Comparison of ENCODE assay signal across 8 mouse cellular contexts in the genomic region with DNA sequence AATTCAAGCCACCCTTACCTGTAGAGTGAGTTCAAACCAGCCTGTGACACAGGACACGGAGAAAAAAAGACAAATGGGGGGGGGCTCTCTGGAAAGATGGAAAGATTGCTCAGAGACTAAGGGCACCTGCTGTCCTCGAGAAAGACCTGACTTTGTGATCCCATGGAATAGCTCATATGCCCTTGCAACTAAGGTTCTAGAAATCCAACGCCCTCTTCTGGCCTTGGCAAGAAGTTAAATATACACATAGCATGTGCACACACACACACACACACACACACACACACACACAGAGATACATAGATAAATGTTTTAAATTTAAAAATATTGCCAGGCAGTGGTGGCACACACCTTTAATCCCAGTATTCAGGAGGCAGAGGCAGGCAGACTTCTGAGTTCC. TPM values are rescaled to one million over a fixed set of nuclear protein-coding genes. Genes with fewer than 3 reads are reported as not detected.
DNase-seq lines count a peak whose midpoint lies in the region; ATAC-seq and TF ChIP-seq lines count a peak whose summit lies in the region.

No protein-coding gene starts in this region.

- intact Hi-C loops in heart, postnatal 36 days (cut with DNase I) = no loop called here

- H3K27me3 ChIP-seq in heart, embryonic 14.5 days (ENCODE audit: control insufficient read depth, insufficient read depth, low read length) = no peaks in the 10 kb centered on the region
- no peaks in the 10 kb centered on the region for H3K27me3 ChIP-seq in hindbrain, embryonic 15.5 days
- peaks cover 3% of the 10 kb centered on the region; the same call in 1 of the 2 replicates for H3K27me3 ChIP-seq in midbrain, embryonic 15.5 days (replicated peaks)

- WGBS in heart, embryonic 14.5 days = 44% methylated on average over 3 of the region's 3 CpGs
- 42% methylated on average over 3 of the region's 3 CpGs for WGBS in hindbrain, embryonic 15.5 days
- 41% methylated on average over 3 of the region's 3 CpGs for WGBS in midbrain, embryonic 15.5 days

- peaks cover 0 to 9% of the 10 kb centered on the region in 2 experiments; a peak in 3 of 4 replicates for H3K4me1 ChIP-seq in heart, embryonic 14.5 days (ENCODE audit: control insufficient read depth in 2 of 2, insufficient read depth in 2 of 2, low read length in 2 of 2)
- peaks cover 0 to 5% of the 10 kb centered on the region in 2 experiments; a peak in 1 of 4 replicates for H3K4me1 ChIP-seq in ES-E14 (ENCODE audit: control insufficient read depth in 2 of 2, insufficient read depth in 2 of 2, low read length in 2 of 2, poor library complexity in 1 of 2)
- H3K4me1 ChIP-seq in hindbrain, embryonic 15.5 days (replicated peaks) = peaks cover 28% of the 10 kb centered on the region
- peaks cover 26% of the 10 kb centered on the region for H3K4me1 ChIP-seq in midbrain, embryonic 15.5 days

- H3K4me2 ChIP-seq in heart, embryonic 14.5 days (ENCODE audit: low read length) = peak overlapping the region; percentile 71
- H3K4me2 ChIP-seq in hindbrain, embryonic 15.5 days = peak overlapping the region; percentile 64
- peak overlapping the region; percentile 86 for H3K4me2 ChIP-seq in midbrain, embryonic 15.5 days

- no peak for ATAC-seq in heart, embryonic 14.5 days (ENCODE audit: insufficient number of reproducible peaks, insufficient read depth, low FRiP score, low read depth)
- no peak for ATAC-seq in hindbrain, embryonic 15.5 days (ENCODE audit: low FRiP score, low read depth)
- no peak for ATAC-seq in midbrain, embryonic 15.5 days (replicated peaks)

- no peaks in the 10 kb centered on the region for H3K36me3 ChIP-seq in heart, embryonic 14.5 days (ENCODE audit: control insufficient read depth, insufficient read depth, low read length)
- no peaks in the 10 kb centered on the region for H3K36me3 ChIP-seq in ES-E14 (ENCODE audit: control insufficient read depth, insufficient read depth, low read length, poor library complexity, severe bottlenecking)
- H3K36me3 ChIP-seq in hindbrain, embryonic 15.5 days = no peaks in the 10 kb centered on the region
- H3K36me3 ChIP-seq in midbrain, embryonic 15.5 days (replicated peaks) = no peaks in the 10 kb centered on the region

- H3K9ac ChIP-seq in heart, embryonic 14.5 days (ENCODE audit: low read length) = peak overlapping the region; percentile 66
- H3K9ac ChIP-seq in ES-E14 (ENCODE audit: insufficient read depth, low read depth, low read length, poor library complexity, severe bottlenecking) = no peak overlapping the region
- peak overlapping the region; percentile 44; the same call in 1 of the 2 replicates for H3K9ac ChIP-seq in hindbrain, embryonic 15.5 days
- peak overlapping the region; percentile 62; the same call in 1 of the 2 replicates for H3K9ac ChIP-seq in midbrain, embryonic 15.5 days

- H3K4me3 ChIP-seq in heart, embryonic 14.5 days (ENCODE audit: control insufficient read depth in 1 of 2, insufficient read depth in 1 of 2, low read depth in 1 of 2, low read length in 2 of 2) = peak overlapping the region in 1 of 2 experiments; percentile 76; a peak in 1 of 4 replicates
- H3K4me3 ChIP-seq in ES-E14 (ENCODE audit: insufficient read depth in 1 of 2, low read depth in 1 of 2, low read length in 2 of 2, poor library complexity in 1 of 2, severe bottlenecking in 1 of 2) = peak overlapping the region; percentile 63 to 86; a peak in 2 of 4 replicates
- peak overlapping the region; percentile 80 for H3K4me3 ChIP-seq in hindbrain, embryonic 15.5 days
- peak overlapping the region; percentile 60 for H3K4me3 ChIP-seq in midbrain, embryonic 15.5 days

- in situ Hi-C loops in ES-E14 (cut with MboI; ENCODE audit: low sequenced_read_pairs in 2 of 2, unreplicated experiment in 2 of 2) = no loop called here

- H3K9me3 ChIP-seq in heart, embryonic 14.5 days (ENCODE audit: control insufficient read depth, low read length) = no peaks in the 10 kb centered on the region
- H3K9me3 ChIP-seq in ES-E14 (ENCODE audit: control insufficient read depth, insufficient read depth, low read depth, low read length) = no peaks in the 10 kb centered on the region
- no peaks in the 10 kb centered on the region for H3K9me3 ChIP-seq in hindbrain, embryonic 15.5 days
- H3K9me3 ChIP-seq in midbrain, embryonic 15.5 days = no peaks in the 10 kb centered on the region

- H3K27ac ChIP-seq in heart, embryonic 14.5 days (replicated peaks in 1 of 2; ENCODE audit: control insufficient read depth in 1 of 2, insufficient read depth in 1 of 2, low read depth in 2 of 2, low read length in 2 of 2) = no peak overlapping the region
- no peak overlapping the region for H3K27ac ChIP-seq in ES-E14 (ENCODE audit: insufficient read depth, low read depth, low read length, poor library complexity, severe bottlenecking)
- H3K27ac ChIP-seq in hindbrain, embryonic 15.5 days (replicated peaks) = peak overlapping the region; percentile 89; the same call in 1 of the 2 replicates
- peak overlapping the region; percentile 91; the same call in 1 of the 2 replicates for H3K27ac ChIP-seq in midbrain, embryonic 15.5 days

- DNase-seq in heart, postnatal 36 days = no peak
- DNase-seq in ES-E14 (ENCODE audit: low read depth, low spot score) = no peak
- DNase-seq in adrenal gland, adult 18-20 months (ENCODE audit: low spot score in 2 of 2) = no peak
- no peak for DNase-seq in adrenal gland, adult 8-10 months
- no peak for DNase-seq in Muller cell, postnatal 12 days (ENCODE audit: inconsistent ontology term)

TF ChIP-seq in ES-E14, 5 proteins besides CTCF, POLR2A, EP300 and RAD21:
- TF ChIP-seq ZNF384 (IDR thresholded peaks at IDR 0.05; ENCODE audit: low read depth, low read length) (no peak), CHD2 (IDR thresholded peaks at IDR 0.05; ENCODE audit: low read depth, low read length) (no peak), ZC3H11A (IDR thresholded peaks at IDR 0.05; ENCODE audit: borderline replicate concordance, low read depth, low read length) (no peak), HCFC1 (IDR thresholded peaks at IDR 0.05; ENCODE audit: borderline replicate concordance, insufficient read depth, low read length) (no peak), MAFK (IDR thresholded peaks at IDR 0.05; ENCODE audit: insufficient read depth, low read depth, low read length) (no peak)

RNA-seq across cellular contexts. Expression of a gene that starts 0.9 kb away (rescaled TPM):
- polyA plus RNA-seq in heart, embryonic 14.5 days (2014; fragmentation: Nextera tagmentation; extraction: Ambion mirVana) = 12.2 and 14.1 TPM in 2 replicates
- total RNA-seq in heart, postnatal 36 days (2021) = 1 to 10 TPM; 8.2 to 9.8 TPM
- 3.3 and 4.9 TPM in 2 replicates for total RNA-seq in ES-E14 (2012; rRNA removed)
- polyA plus RNA-seq in hindbrain, embryonic 15.5 days (2015; fragmentation: Nextera tagmentation; extraction: Ambion mirVana) = 46.1 and 57.4 TPM in 2 replicates
- polyA plus RNA-seq in midbrain, embryonic 15.5 days (2015; fragmentation: Nextera tagmentation; extraction: Ambion mirVana) = 57.2 and 58.7 TPM in 2 replicates
- 10 to 100 TPM; 19.3 to 22.3 TPM for total RNA-seq in adrenal gland, adult 18-20 months (2021)
- 10 to 100 TPM; 25.3 to 52.7 (median 36.5) TPM for total RNA-seq in adrenal gland, adult 8-10 months (2022)

RNA-seq across cellular contexts. Expression of a gene that starts 36.5 kb away (rescaled TPM):
- polyA plus RNA-seq in heart, embryonic 14.5 days (2014; fragmentation: Nextera tagmentation; extraction: Ambion mirVana) = 9.6 and 9.8 TPM in 2 replicates
- 1 to 10 TPM; 8.1 to 9.4 TPM for total RNA-seq in heart, postnatal 36 days (2021)
- total RNA-seq in ES-E14 (2012; rRNA removed) = 21.4 and 22.8 TPM in 2 replicates
- 29.5 and 33.6 TPM in 2 replicates for polyA plus RNA-seq in hindbrain, embryonic 15.5 days (2015; fragmentation: Nextera tagmentation; extraction: Ambion mirVana)
- 31.0 and 31.4 TPM in 2 replicates for polyA plus RNA-seq in midbrain, embryonic 15.5 days (2015; fragmentation: Nextera tagmentation; extraction: Ambion mirVana)
- 10 to 100 TPM; 26.0 to 27.0 TPM for total RNA-seq in adrenal gland, adult 18-20 months (2021)
- 10 to 100 TPM; 27.3 to 35.8 (median 30.6) TPM for total RNA-seq in adrenal gland, adult 8-10 months (2022)

RNA-seq across cellular contexts. Expression of a gene that starts 46.9 kb away (rescaled TPM):
- polyA plus RNA-seq in heart, embryonic 14.5 days (2014; fragmentation: Nextera tagmentation; extraction: Ambion mirVana) = 0.31 TPM in 1 of 2 replicates, not detected in the other
- not detected for total RNA-seq in heart, postnatal 36 days (2021)
- total RNA-seq in ES-E14 (2012; rRNA removed) = 5.3 and 8.0 TPM in 2 replicates
- polyA plus RNA-seq in hindbrain, embryonic 15.5 days (2015; fragmentation: Nextera tagmentation; extraction: Ambion mirVana) = 133 and 145 TPM in 2 replicates
- polyA plus RNA-seq in midbrain, embryonic 15.5 days (2015; fragmentation: Nextera tagmentation; extraction: Ambion mirVana) = 123 and 141 TPM in 2 replicates
- 10 to 100 TPM; 20.4 to 26.4 TPM for total RNA-seq in adrenal gland, adult 18-20 months (2021)
- 10 to 100 TPM; 27.2 to 44.6 (median 31.0) TPM for total RNA-seq in adrenal gland, adult 8-10 months (2022)

RNA-seq across cellular contexts. Expression of a gene that starts 52.7 kb away (rescaled TPM):
- 0.42 and 2.0 TPM in 2 replicates for polyA plus RNA-seq in heart, embryonic 14.5 days (2014; fragmentation: Nextera tagmentation; extraction: Ambion mirVana)
- total RNA-seq in heart, postnatal 36 days (2021) = under 1 TPM; 0.39 to 0.62 TPM
- total RNA-seq in ES-E14 (2012; rRNA removed) = 17.0 and 29.3 TPM in 2 replicates
- polyA plus RNA-seq in hindbrain, embryonic 15.5 days (2015; fragmentation: Nextera tagmentation; extraction: Ambion mirVana) = 7.0 and 8.6 TPM in 2 replicates
- polyA plus RNA-seq in midbrain, embryonic 15.5 days (2015; fragmentation: Nextera tagmentation; extraction: Ambion mirVana) = 2.4 and 2.9 TPM in 2 replicates
- total RNA-seq in adrenal gland, adult 18-20 months (2021) = 1 to 10 TPM in 1 of 2 experiments, under 1 TPM in 1; 0.74 to 1.6 TPM
- 1 to 10 TPM in 1 of 4 experiments, under 1 TPM in 2, not detected in 1; 0.51 to 1.5 (median 0.59) TPM for total RNA-seq in adrenal gland, adult 8-10 months (2022)

Comparison
In these comparisons a context has a peak if more than half of its experiments do, and no peak if none do; other contexts are left out.
1. H3K27ac ChIP-seq: peak in hindbrain, embryonic 15.5 days (single experiment) and midbrain, embryonic 15.5 days (single experiment); none in heart, embryonic 14.5 days (0 of 2) and ES-E14 (single experiment).
2. Peak in every context shown above with its lines, with median percentiles within 50 percentile points of each other: H3K4me2 ChIP-seq.